13 mouse cellular contexts compared by ENCODE assay signal in genomic region chr13:90420966-90421365, GRCm38 (mm10).
DNase-seq lines count a peak whose midpoint lies in the region; ATAC-seq lines count a peak whose summit lies in the region.
"Had no signal": no experiment of that assay in that cellular context is flagged by ENCODE, and none has a peak within 500 bp of the region (broad histone marks: within the 10 kb centered on the region; RNA-seq: fewer than 3 reads in every experiment).

No protein-coding gene starts in this region.

- intact Hi-C loops in left cerebral cortex, postnatal 4 days (cut with DNase I) = no loop called here

- no peak overlapping the region for H3K4me3 ChIP-seq in lung, embryonic 16.5 days (ENCODE audit: low read length)
- H3K4me3 ChIP-seq in limb, embryonic 15.5 days = no peak overlapping the region
- H3K4me3 ChIP-seq: forebrain, embryonic 10.5 days; heart, adult 2 months had no signal

- 32% methylated on average over 4 of the region's 4 CpGs for WGBS in lung, embryonic 16.5 days
- WGBS in limb, embryonic 15.5 days = 28% methylated on average over 4 of the region's 4 CpGs

- no peaks in the 10 kb centered on the region for H3K9me3 ChIP-seq in lung, embryonic 16.5 days (ENCODE audit: control insufficient read depth, low read length)
- no peaks in the 10 kb centered on the region for H3K9me3 ChIP-seq in limb, embryonic 15.5 days
- H3K9me3 ChIP-seq: forebrain, embryonic 10.5 days had no signal

- 0 out of 2 replicates have a peak, but pooled peaks cover 2% of the 10 kb centered on the region for H3K4me1 ChIP-seq in lung, embryonic 16.5 days (replicated peaks; ENCODE audit: control insufficient read depth, insufficient read depth, low read length)
- H3K4me1 ChIP-seq in limb, embryonic 15.5 days = no peaks in the 10 kb centered on the region

- no peak overlapping the region for H3K27ac ChIP-seq in lung, embryonic 16.5 days (ENCODE audit: low read length)
- H3K27ac ChIP-seq in limb, embryonic 15.5 days = no peak overlapping the region
- H3K27ac ChIP-seq: forebrain, embryonic 10.5 days; heart, adult 2 months; liver, embryonic 14.5 days had no signal

- H3K27me3 ChIP-seq in lung, embryonic 16.5 days (ENCODE audit: control insufficient read depth, insufficient read depth, low read depth, low read length) = no peaks in the 10 kb centered on the region
- H3K27me3 ChIP-seq in limb, embryonic 15.5 days = no peaks in the 10 kb centered on the region

- no peak for DNase-seq in lung, postnatal 4 days
- peak; percentile 53 for DNase-seq in embryo, embryonic 11 days
- DNase-seq in forelimb bud, embryonic 11.5 days (ENCODE audit: low read depth, low spot score) = peak; percentile 78
- no peak for DNase-seq in left cerebral cortex, postnatal 4 days
- DNase-seq: heart, adult 2 months; kidney, adult 2 months; right cerebral cortex, postnatal 25 days; thymus, adult 18-20 months had no signal

- no peak overlapping the region for H3K9ac ChIP-seq in lung, embryonic 16.5 days (ENCODE audit: low read length)
- H3K9ac ChIP-seq in limb, embryonic 15.5 days = no peak overlapping the region
- H3K9ac ChIP-seq: liver, embryonic 14.5 days had no signal

- H3K4me2 ChIP-seq in lung, embryonic 16.5 days (ENCODE audit: low read depth, low read length) = no peak overlapping the region
- H3K4me2 ChIP-seq in limb, embryonic 15.5 days = no peak overlapping the region

- 0 out of 2 replicates have a peak, but pooled peaks have one; percentile 43 for ATAC-seq in lung, embryonic 16.5 days (ENCODE audit: low read depth)
- peak; percentile 44; the same call in 1 of the 2 replicates for ATAC-seq in limb, embryonic 15.5 days (ENCODE audit: insufficient number of reproducible peaks, low FRiP score, low TSS enrichment, low read depth)
- ATAC-seq in erythroid progenitor cell, adult 5-6 weeks (replicated peaks; ENCODE audit: low FRiP score, poor library complexity, severe bottlenecking) = no peak

- H3K36me3 ChIP-seq in lung, embryonic 16.5 days (ENCODE audit: control insufficient read depth, insufficient read depth, low read length) = no peaks in the 10 kb centered on the region
- no peaks in the 10 kb centered on the region for H3K36me3 ChIP-seq in limb, embryonic 15.5 days
- H3K36me3 ChIP-seq: forebrain, embryonic 10.5 days had no signal

Comparison
In these comparisons a context has a peak if more than half of its experiments do, and no peak if none do; other contexts are left out.
1. DNase-seq: peak in embryo, embryonic 11 days (single experiment) and forelimb bud, embryonic 11.5 days (single experiment); none in lung, postnatal 4 days (0 of 2) and left cerebral cortex, postnatal 4 days (single experiment).